Mouse (Mus musculus): ENCODE data around the gene Rag2.

DNA sequence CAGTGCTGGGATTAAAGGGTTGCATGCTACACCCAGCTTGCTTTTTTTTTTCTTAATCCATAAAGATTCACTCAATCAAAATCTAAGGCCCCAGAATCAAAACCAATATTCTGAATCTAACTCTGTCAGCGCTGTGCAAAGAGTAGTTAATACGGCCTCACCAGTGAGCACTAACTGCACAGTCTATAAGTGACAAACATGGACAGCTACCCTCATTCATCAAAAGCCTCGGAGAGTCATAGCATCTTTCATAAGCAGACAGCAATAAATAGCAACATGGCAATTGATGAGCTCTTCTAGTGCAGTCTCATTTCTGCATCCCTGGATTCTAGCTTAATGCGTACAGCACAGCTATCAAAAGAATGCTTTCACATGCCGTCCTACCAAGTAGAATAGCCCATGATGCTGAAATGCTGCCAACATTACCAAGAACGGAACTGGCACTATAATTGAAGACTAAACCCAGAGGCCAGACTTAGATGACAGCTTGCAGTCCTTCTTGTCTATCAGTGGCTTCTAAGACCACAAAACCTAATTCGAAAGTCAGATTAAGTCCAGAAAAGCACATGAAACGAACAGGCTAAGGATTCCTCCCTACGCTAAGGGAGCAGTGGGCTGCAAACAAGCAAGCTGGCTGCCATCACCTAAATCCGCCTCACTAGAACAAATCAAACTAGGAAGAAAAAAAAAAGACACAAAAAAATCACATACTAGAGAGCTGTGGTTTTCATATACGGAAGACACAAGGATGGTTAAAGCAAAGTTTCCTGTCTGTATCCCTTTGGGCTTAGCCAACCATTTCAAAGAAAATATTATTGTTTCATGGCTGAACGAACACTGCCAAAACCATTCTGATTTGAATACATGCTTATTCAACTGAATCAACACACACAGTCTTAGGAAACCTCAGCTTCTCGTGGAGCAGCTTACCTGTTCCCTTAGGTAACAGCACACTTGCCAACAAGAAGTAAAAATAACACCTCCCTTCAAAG, 26.0 kb upstream of the Rag2 start:
- no peak for TF ChIP-seq POLR2A (IDR thresholded peaks at IDR 0.05; ENCODE audit: borderline replicate concordance, low read depth, low read length)
- no peak for TF ChIP-seq CTCF (IDR thresholded peaks at IDR 0.05; ENCODE audit: low read depth, low read length)

All from bone marrow macrophage, adult 2 months (primary cell).